Mouse (Mus musculus): ENCODE measurements around the gene Sytl1.

DNA sequence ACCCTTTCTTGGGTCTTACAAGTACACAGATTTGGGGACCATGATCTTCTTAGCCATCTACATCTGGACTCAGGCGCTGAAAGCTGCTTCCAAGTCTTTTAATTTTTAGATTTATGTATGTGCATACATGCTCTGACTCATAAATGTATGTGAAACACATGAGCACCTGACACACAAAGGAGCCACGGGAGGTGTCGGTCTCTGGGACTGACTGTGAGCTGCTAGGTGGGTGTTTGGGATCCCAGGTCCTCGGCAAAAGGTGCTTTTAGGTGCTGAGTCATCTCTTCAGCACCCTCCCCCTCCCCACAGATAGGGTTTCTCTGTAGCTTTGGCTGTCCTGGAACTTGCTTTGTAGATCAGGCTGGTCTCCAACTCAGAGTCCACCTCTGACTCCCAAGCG is 843 bp upstream of the Sytl1 start:
- no peak for TF ChIP-seq MYC (IDR thresholded peaks at IDR 0.05; ENCODE audit: low read depth, low read length)
- TF ChIP-seq ZNF384 (IDR thresholded peaks at IDR 0.05; ENCODE audit: low read depth, low read length): no peak
- no peak for TF ChIP-seq GABPA (IDR thresholded peaks at IDR 0.05; ENCODE audit: low read depth, low read length)
- TF ChIP-seq CTCF (IDR thresholded peaks at IDR 0.05 in 2 of 3, conservative IDR thresholded peaks at IDR 0.05 in 1 of 3; ENCODE audit: control insufficient read depth in 1 of 3, insufficient read depth in 1 of 3, low read depth in 2 of 3, low read length in 3 of 3, poor library complexity in 1 of 3, severe bottlenecking in 1 of 3): no peak
